Mouse (Mus musculus) intestine, embryonic 16.5 days (tissue): Measurements from ENCODE around the gene Tbc1d16. TPM values are rescaled to one million over a fixed set of nuclear protein-coding genes. Genes with fewer than 3 reads are reported as not detected.

Experiments used
- ATAC-seq: fragments of 200-750 bp; cut with Nextera tagmentation; 2 replicates; pipeline ENCODE4 v1.8.0; 2017; ENCODE audit warnings: moderate TSS enrichment, moderate library complexity
- H3K27ac ChIP-seq: fragments of 300-500 bp; sonication (generic); 2 replicates; pipeline ENCODE4 v1.5.1; 2014; ENCODE audit warnings: mild to moderate bottlenecking, low read length
- H3K27me3 ChIP-seq: fragments of 300-500 bp; sonication (generic); replicated peaks from 2 replicates; pipeline ENCODE4 v1.6.1; 2014; ENCODE audit warnings: low read length, control low read depth, mixed read lengths; ENCODE audit not compliant: control insufficient read depth, insufficient read depth
- H3K36me3 ChIP-seq: fragments of 300-500 bp; sonication (generic); 2 replicates; pipeline ENCODE4 v1.6.1; 2014; ENCODE audit warnings: low read length, control low read depth; ENCODE audit not compliant: control insufficient read depth, insufficient read depth
- H3K4me1 ChIP-seq: fragments of 300-500 bp; sonication (generic); 2 replicates; pipeline ENCODE4 v1.6.1; 2014; ENCODE audit warnings: low read length, control low read depth, mixed read lengths; ENCODE audit not compliant: control insufficient read depth, insufficient read depth
- H3K4me2 ChIP-seq: fragments of 300-500 bp; sonication (generic); 2 replicates; pipeline ENCODE4 v1.6.1; 2014; ENCODE audit warnings: low read depth, low read length, control low read depth
- H3K4me3 ChIP-seq: fragments of 300-500 bp; sonication (generic); 2 replicates; pipeline ENCODE4 v1.5.1; 2014; ENCODE audit warnings: mild to moderate bottlenecking, low read length
- H3K9ac ChIP-seq: fragments of 300-500 bp; sonication (generic); 2 replicates; pipeline ENCODE4 v1.6.1; 2014; ENCODE audit warnings: low read depth, low read length
- H3K9me3 ChIP-seq: fragments of 300-500 bp; sonication (generic); 2 replicates; pipeline ENCODE4 v1.6.1; 2016; ENCODE audit warnings: low read length, control low read depth; ENCODE audit not compliant: control insufficient read depth
- WGBS: fragments of 180-500 bp; shearing (Covaris S2); extraction: QIAGEN DNeasy Blood & Tissue Kit; methylation state at CpG from one replicate; pipeline ENCODE4 v1.1.7; 2014; 5-methylcytosine and 5-hydroxymethylcytosine counted together
- polyA plus RNA-seq: library from polyadenylated mRNA; unstranded; fragments of >200 nt; fragmentation: Nextera tagmentation; extraction: Ambion mirVana; gene quantifications from 2 replicates; pipeline ENCODE4 v1.2.1, GENCODE M21; 2015

The Tbc1d16 gene
- polyA plus RNA-seq, 1 experiment from 2014 or later: 12.7 TPM

- no peak for ATAC-seq
- H3K4me3 ChIP-seq: no peak overlapping the region
- peaks cover 62% of the 10 kb centered on the region for H3K4me1 ChIP-seq
Measured at GRCm38 (mm10) chr11:119130081-119130765, 98.1 kb downstream of the Tbc1d16 start.

GRCm38 (mm10) chr11:119129281-119130058 lies 98.8 kb downstream of the Tbc1d16 start:
- no peak for ATAC-seq
- no peaks in the 10 kb centered on the region for H3K36me3 ChIP-seq
- peaks cover 6% of the 10 kb centered on the region; the same call in 1 of the 2 replicates for H3K9me3 ChIP-seq
- H3K4me2 ChIP-seq: no peak overlapping the region
- peak overlapping the region; percentile 16; the same call in 1 of the 2 replicates for H3K9ac ChIP-seq
- no peak overlapping the region for H3K4me3 ChIP-seq
- no peaks in the 10 kb centered on the region for H3K27me3 ChIP-seq
- H3K27ac ChIP-seq: no peak overlapping the region
- H3K4me1 ChIP-seq: peaks cover 55% of the 10 kb centered on the region
- 51% methylated on average over 18 of the region's 18 CpGs for WGBS

More at GRCm38 (mm10) chr11:119130081-119130765, 98.1 kb downstream of the Tbc1d16 start:
- 7% methylated on average over 24 of the region's 24 CpGs for WGBS
- Histone ChIP-seq H3K27me3 (no peaks in the 10 kb centered on the region), H3K4me2 (peak overlapping the region; percentile 26), H3K9me3 (peaks cover 6% of the 10 kb centered on the region; the same call in 1 of the 2 replicates), H3K36me3 (no peaks in the 10 kb centered on the region), H3K27ac (no peak overlapping the region), H3K9ac (peak overlapping the region; percentile 16; the same call in 1 of the 2 replicates)

- no peak overlapping the region for H3K4me2 ChIP-seq
- H3K27ac ChIP-seq: no peak overlapping the region
- peaks cover 48% of the 10 kb centered on the region for H3K4me1 ChIP-seq
- peaks cover 6% of the 10 kb centered on the region; the same call in 1 of the 2 replicates for H3K9me3 ChIP-seq
- H3K36me3 ChIP-seq: no peaks in the 10 kb centered on the region
- no peak for ATAC-seq
- WGBS: 57% methylated on average over 11 of the region's 11 CpGs
- no peaks in the 10 kb centered on the region for H3K27me3 ChIP-seq
- H3K9ac ChIP-seq: peak overlapping the region; percentile 11; the same call in 1 of the 2 replicates
- H3K4me3 ChIP-seq: no peak overlapping the region
Measured at GRCm38 (mm10) chr11:119128668-119129280, 99.5 kb downstream of the Tbc1d16 start.

GRCm38 (mm10) chr11:119127686-119128473 lies 100.4 kb downstream of the Tbc1d16 start:
- no peak overlapping the region for H3K4me2 ChIP-seq
- ATAC-seq: peak; percentile 49
- peaks cover 6% of the 10 kb centered on the region; the same call in 1 of the 2 replicates for H3K9me3 ChIP-seq
- H3K4me1 ChIP-seq: peaks cover 49% of the 10 kb centered on the region
- no peak overlapping the region for H3K4me3 ChIP-seq
- H3K36me3 ChIP-seq: no peaks in the 10 kb centered on the region
- no peaks in the 10 kb centered on the region for H3K27me3 ChIP-seq
- H3K27ac ChIP-seq: peak overlapping the region; percentile 35; the same call in 1 of the 2 replicates
- H3K9ac ChIP-seq: 0 out of 2 replicates have a peak overlapping the region, but pooled peaks have one; percentile 15
- 49% methylated on average over 9 of the region's 9 CpGs for WGBS

- WGBS: 39% methylated on average over 12 of the region's 12 CpGs
- Histone ChIP-seq H3K36me3 (no peaks in the 10 kb centered on the region), H3K27me3 (no peaks in the 10 kb centered on the region), H3K9ac (0 out of 2 replicates have a peak overlapping the region, but pooled peaks have one; percentile 15), H3K4me1 (peaks cover 49% of the 10 kb centered on the region), H3K27ac (peak overlapping the region; percentile 55), H3K4me3 (no peak overlapping the region), H3K4me2 (peak overlapping the region; percentile 34; the same call in 1 of the 2 replicates), H3K9me3 (peaks cover 6% of the 10 kb centered on the region; the same call in 1 of the 2 replicates)
- no peak for ATAC-seq
Measured at GRCm38 (mm10) chr11:119127147-119127546, 101.2 kb downstream of the Tbc1d16 start.

GRCm38 (mm10) chr11:119125929-119126861 lies 102.1 kb downstream of the Tbc1d16 start:
- H3K27me3 ChIP-seq: no peaks in the 10 kb centered on the region
- 20% methylated on average over 23 of the region's 23 CpGs for WGBS
- peak; percentile 86 for ATAC-seq
- no peak overlapping the region for H3K4me3 ChIP-seq
- peaks cover 3% of the 10 kb centered on the region; the same call in 1 of the 2 replicates for H3K9me3 ChIP-seq
- H3K4me2 ChIP-seq: peak overlapping the region; percentile 51
- peaks cover 49% of the 10 kb centered on the region for H3K4me1 ChIP-seq
- H3K36me3 ChIP-seq: no peaks in the 10 kb centered on the region
- H3K9ac ChIP-seq: peak overlapping the region; percentile 60
- H3K27ac ChIP-seq: peak overlapping the region; percentile 84

GRCm38 (mm10) chr11:119124536-119124935 lies 103.8 kb downstream of the Tbc1d16 start:
- Histone ChIP-seq H3K36me3 (no peaks in the 10 kb centered on the region), H3K27me3 (no peaks in the 10 kb centered on the region), H3K9ac (no peak overlapping the region), H3K9me3 (no peaks in the 10 kb centered on the region), H3K4me1 (peaks cover 40% of the 10 kb centered on the region), H3K27ac (no peak overlapping the region), H3K4me3 (no peak overlapping the region), H3K4me2 (no peak overlapping the region)
- ATAC-seq: no peak
- 87% methylated on average over 6 of the region's 6 CpGs for WGBS
